Mouse (Mus musculus): ENCODE data around the gene Maob. TPM values are rescaled to one million over a fixed set of nuclear protein-coding genes. Genes with fewer than 3 reads are reported as not detected.

Maob gene
- polyA plus RNA-seq, 1 experiment from 2014 or later: 32.1 TPM

DNA sequence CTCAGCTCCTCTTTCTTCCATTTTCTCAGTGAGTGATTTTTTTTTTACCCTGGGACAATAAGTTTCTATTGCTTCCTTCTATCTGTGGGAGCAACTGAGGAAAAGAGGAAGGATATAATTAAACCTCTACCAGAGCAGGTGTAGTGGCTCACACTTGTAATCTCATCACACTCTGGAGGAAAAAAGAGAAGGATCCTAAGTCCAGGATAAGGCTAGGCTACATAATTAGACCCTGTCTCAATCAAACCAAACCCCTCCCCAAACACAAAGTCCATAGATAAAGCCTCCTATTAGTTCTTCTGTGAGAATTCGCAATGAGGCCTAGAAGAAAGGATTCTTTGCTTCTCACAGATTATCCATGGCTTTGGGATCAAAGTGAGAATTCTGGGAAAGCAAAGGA, 49.7 kb downstream of the Maob start:
- ATAC-seq (ENCODE audit: insufficient number of reproducible peaks, insufficient read depth, low FRiP score, low read depth): no peak
- WGBS: 53% methylated on average over 1 of the region's 1 CpGs
- H3K27me3 ChIP-seq (ENCODE audit: control insufficient read depth, insufficient read depth, low read length): no peaks in the 10 kb centered on the region

GRCm38 (mm10) chrX:16766156-16766555, 51.0 kb downstream of the Maob start:
- 64% methylated on average over 4 of the region's 4 CpGs for WGBS
- no peak for ATAC-seq (ENCODE audit: insufficient number of reproducible peaks, insufficient read depth, low FRiP score, low read depth)

More for the DNA sequence above, 49.7 kb downstream of the Maob start:
- no peaks in the 10 kb centered on the region for H3K36me3 ChIP-seq (ENCODE audit: control insufficient read depth, insufficient read depth, low read length)
- H3K27ac ChIP-seq (ENCODE audit: low read length): no peak overlapping the region
- no peak overlapping the region for H3K4me2 ChIP-seq (replicated peaks; ENCODE audit: low read depth, low read length)
- H3K9ac ChIP-seq (replicated peaks; ENCODE audit: low read depth, low read length): no peak overlapping the region
- no peaks in the 10 kb centered on the region for H3K4me1 ChIP-seq (ENCODE audit: control insufficient read depth, insufficient read depth, low read length)
- no peak overlapping the region for H3K4me3 ChIP-seq (ENCODE audit: low read depth, low read length)
- no peaks in the 10 kb centered on the region for H3K9me3 ChIP-seq (ENCODE audit: control insufficient read depth, low read depth, low read length)

GRCm38 (mm10) chrX:16761430-16761829, 55.7 kb downstream of the Maob start:
- Histone ChIP-seq H3K36me3 (ENCODE audit: control insufficient read depth, insufficient read depth, low read length) (no peaks in the 10 kb centered on the region), H3K9me3 (ENCODE audit: control insufficient read depth, low read depth, low read length) (no peaks in the 10 kb centered on the region), H3K4me1 (ENCODE audit: control insufficient read depth, insufficient read depth, low read length) (no peaks in the 10 kb centered on the region), H3K4me2 (replicated peaks; ENCODE audit: low read depth, low read length) (no peak overlapping the region), H3K9ac (replicated peaks; ENCODE audit: low read depth, low read length) (no peak overlapping the region), H3K27ac (ENCODE audit: low read length) (no peak overlapping the region), H3K4me3 (ENCODE audit: low read depth, low read length) (no peak overlapping the region), H3K27me3 (ENCODE audit: control insufficient read depth, insufficient read depth, low read length) (no peaks in the 10 kb centered on the region)
- peak; percentile 53; the same call in 1 of the 2 replicates for ATAC-seq (ENCODE audit: insufficient number of reproducible peaks, insufficient read depth, low FRiP score, low read depth)
- 36% methylated on average over 3 of the region's 3 CpGs for WGBS

More at GRCm38 (mm10) chrX:16766156-16766555, 51.0 kb downstream of the Maob start:
- Histone ChIP-seq H3K27me3 (ENCODE audit: control insufficient read depth, insufficient read depth, low read length) (no peaks in the 10 kb centered on the region), H3K9me3 (ENCODE audit: control insufficient read depth, low read depth, low read length) (no peaks in the 10 kb centered on the region), H3K27ac (ENCODE audit: low read length) (no peak overlapping the region), H3K36me3 (ENCODE audit: control insufficient read depth, insufficient read depth, low read length) (no peaks in the 10 kb centered on the region), H3K4me1 (ENCODE audit: control insufficient read depth, insufficient read depth, low read length) (no peaks in the 10 kb centered on the region), H3K9ac (replicated peaks; ENCODE audit: low read depth, low read length) (no peak overlapping the region), H3K4me3 (ENCODE audit: low read depth, low read length) (no peak overlapping the region), H3K4me2 (replicated peaks; ENCODE audit: low read depth, low read length) (no peak overlapping the region)

DNA sequence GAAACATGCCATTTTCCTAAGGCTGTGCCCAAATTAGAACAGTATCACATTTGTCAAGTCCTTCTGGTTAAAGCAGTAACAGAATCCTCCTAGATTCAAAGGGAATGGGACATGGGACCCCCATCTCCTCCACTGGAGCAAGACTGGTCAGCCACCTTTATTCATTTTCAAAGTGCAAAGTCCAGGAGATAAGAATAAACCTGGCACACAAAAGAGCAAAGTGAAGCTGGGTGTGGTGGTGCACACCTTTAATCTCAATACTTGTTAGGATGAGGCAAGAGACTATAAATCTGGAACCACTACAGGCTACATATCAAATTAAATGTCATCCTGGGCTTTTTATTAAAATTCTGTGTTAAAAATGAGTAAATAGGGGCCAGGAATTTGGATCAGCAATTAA, 62.4 kb downstream of the Maob start:
- Histone ChIP-seq H3K36me3 (ENCODE audit: control insufficient read depth, insufficient read depth, low read length) (no peaks in the 10 kb centered on the region), H3K9me3 (ENCODE audit: control insufficient read depth, low read depth, low read length) (no peaks in the 10 kb centered on the region), H3K4me3 (ENCODE audit: low read depth, low read length) (no peak overlapping the region), H3K27ac (ENCODE audit: low read length) (no peak overlapping the region), H3K4me2 (replicated peaks; ENCODE audit: low read depth, low read length) (no peak overlapping the region), H3K4me1 (ENCODE audit: control insufficient read depth, insufficient read depth, low read length) (no peaks in the 10 kb centered on the region), H3K27me3 (ENCODE audit: control insufficient read depth, insufficient read depth, low read length) (no peaks in the 10 kb centered on the region), H3K9ac (replicated peaks; ENCODE audit: low read depth, low read length) (no peak overlapping the region)
- ATAC-seq (ENCODE audit: insufficient number of reproducible peaks, insufficient read depth, low FRiP score, low read depth): no peak

DNA sequence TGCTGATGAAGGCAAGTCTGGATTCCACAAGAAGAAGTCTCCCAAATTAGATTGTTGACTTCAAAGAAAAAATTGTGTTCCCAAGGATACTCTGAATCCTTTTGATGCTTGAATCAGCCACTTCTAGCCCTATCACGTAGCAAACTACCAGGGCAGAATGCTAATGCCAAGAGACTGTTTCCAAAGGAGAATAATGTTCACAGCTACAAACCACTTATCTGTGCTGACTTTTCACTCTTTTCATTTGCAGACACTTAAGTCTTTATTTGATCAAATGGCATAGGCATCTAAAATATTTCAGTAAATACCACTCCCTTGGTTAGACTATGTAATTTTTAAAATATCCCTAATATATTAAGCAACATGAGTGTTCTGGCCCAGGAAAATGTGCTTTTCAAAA, 68.2 kb downstream of the Maob start:
- Histone ChIP-seq H3K9me3 (ENCODE audit: control insufficient read depth, low read depth, low read length) (no peaks in the 10 kb centered on the region), H3K4me3 (ENCODE audit: low read depth, low read length) (no peak overlapping the region), H3K36me3 (ENCODE audit: control insufficient read depth, insufficient read depth, low read length) (no peaks in the 10 kb centered on the region), H3K27ac (ENCODE audit: low read length) (no peak overlapping the region), H3K9ac (replicated peaks; ENCODE audit: low read depth, low read length) (no peak overlapping the region), H3K4me2 (replicated peaks; ENCODE audit: low read depth, low read length) (no peak overlapping the region), H3K4me1 (ENCODE audit: control insufficient read depth, insufficient read depth, low read length) (no peaks in the 10 kb centered on the region), H3K27me3 (ENCODE audit: control insufficient read depth, insufficient read depth, low read length) (no peaks in the 10 kb centered on the region)
- ATAC-seq (ENCODE audit: insufficient number of reproducible peaks, insufficient read depth, low FRiP score, low read depth): no peak
- WGBS: 59% methylated on average over 1 of the region's 1 CpGs

DNA sequence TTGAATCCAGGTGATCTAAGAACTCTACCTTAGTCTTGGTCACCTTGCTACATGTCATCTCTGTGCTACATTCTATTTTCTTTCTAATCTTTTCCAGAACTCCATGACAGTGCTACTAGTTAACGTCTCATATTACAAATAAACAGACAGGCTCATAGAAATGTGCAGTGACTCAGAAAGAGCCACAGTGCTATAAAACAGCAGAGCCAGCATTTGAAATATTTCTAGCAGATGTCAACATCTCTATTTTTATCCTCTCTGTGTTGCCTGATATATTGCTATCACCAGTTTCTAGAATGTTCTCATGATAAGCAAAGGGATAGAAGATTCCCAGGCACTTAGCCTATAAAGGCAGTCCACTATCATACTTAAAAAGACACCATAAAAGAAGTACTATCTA, 103.1 kb downstream of the Maob start:
- H3K9me3 ChIP-seq (ENCODE audit: control insufficient read depth, low read depth, low read length): no peaks in the 10 kb centered on the region
- H3K27me3 ChIP-seq (ENCODE audit: control insufficient read depth, insufficient read depth, low read length): no peaks in the 10 kb centered on the region
- no peak overlapping the region for H3K9ac ChIP-seq (replicated peaks; ENCODE audit: low read depth, low read length)
- 68% methylated on average over 1 of the region's 1 CpGs for WGBS
- no peak for ATAC-seq (ENCODE audit: insufficient number of reproducible peaks, insufficient read depth, low FRiP score, low read depth)
- H3K4me3 ChIP-seq (ENCODE audit: low read depth, low read length): no peak overlapping the region
- H3K4me1 ChIP-seq (ENCODE audit: control insufficient read depth, insufficient read depth, low read length): no peaks in the 10 kb centered on the region
- H3K4me2 ChIP-seq (replicated peaks; ENCODE audit: low read depth, low read length): no peak overlapping the region
- H3K36me3 ChIP-seq (ENCODE audit: control insufficient read depth, insufficient read depth, low read length): no peaks in the 10 kb centered on the region
- no peak overlapping the region for H3K27ac ChIP-seq (ENCODE audit: low read length)

GRCm38 (mm10) chrX:16706094-16706493, 111.1 kb downstream of the Maob start:
- ATAC-seq (ENCODE audit: insufficient number of reproducible peaks, insufficient read depth, low FRiP score, low read depth): no peak
- WGBS: 74% methylated on average over 1 of the region's 1 CpGs
- Histone ChIP-seq H3K4me2 (replicated peaks; ENCODE audit: low read depth, low read length) (no peak overlapping the region), H3K9ac (replicated peaks; ENCODE audit: low read depth, low read length) (no peak overlapping the region), H3K9me3 (ENCODE audit: control insufficient read depth, low read depth, low read length) (no peaks in the 10 kb centered on the region), H3K36me3 (ENCODE audit: control insufficient read depth, insufficient read depth, low read length) (no peaks in the 10 kb centered on the region), H3K4me3 (ENCODE audit: low read depth, low read length) (no peak overlapping the region), H3K27ac (ENCODE audit: low read length) (no peak overlapping the region), H3K27me3 (ENCODE audit: control insufficient read depth, insufficient read depth, low read length) (no peaks in the 10 kb centered on the region), H3K4me1 (ENCODE audit: control insufficient read depth, insufficient read depth, low read length) (no peaks in the 10 kb centered on the region)

Other genes starting within 250 kb of the Maob start
- 16.3 and 17.0 TPM in 2 replicates for gene Maoa, start 197.7 kb downstream of the Maob start, polyA plus RNA-seq (2014; fragmentation: Nextera tagmentation; extraction: Ambion mirVana)
- gene Ndp, start 94.4 kb upstream of the Maob start, polyA plus RNA-seq (2014; fragmentation: Nextera tagmentation; extraction: Ambion mirVana): 1.2 and 1.3 TPM in 2 replicates